Mouse (Mus musculus): Measurements from ENCODE around the gene Zfp143.

DNA sequence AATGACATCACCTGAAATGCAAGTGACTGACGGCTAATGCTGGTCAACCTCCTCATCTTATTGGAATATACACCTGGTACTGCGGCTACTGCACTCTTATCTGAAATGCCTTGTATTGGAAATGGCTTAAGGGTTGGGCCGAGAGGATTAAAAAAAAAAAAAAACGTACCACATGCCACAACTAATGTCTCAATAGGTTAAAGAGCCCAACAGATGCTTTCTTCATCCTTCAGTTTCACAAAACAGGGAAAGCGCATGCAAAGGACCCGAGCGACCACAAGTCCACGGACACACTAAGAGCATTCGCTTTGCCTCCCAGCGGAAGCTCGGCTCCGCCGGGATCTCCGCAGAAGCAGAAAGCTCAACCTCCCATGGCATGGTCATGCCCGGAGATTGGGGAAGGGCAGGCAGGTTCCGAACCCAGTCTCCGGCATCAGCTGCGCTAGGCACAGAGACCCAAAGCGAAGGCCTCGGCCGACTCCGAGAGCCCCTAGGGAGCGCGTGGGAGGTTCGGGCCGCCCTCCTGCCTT lies 283 bp upstream of the Zfp143 start:
- TF ChIP-seq CTCF (IDR thresholded peaks at IDR 0.05; ENCODE audit: borderline replicate concordance, insufficient read depth, low read length), result no peak
- 0 out of 2 replicates have a peak, but pooled peaks have one; percentile 57 for TF ChIP-seq POLR2A (IDR thresholded peaks at IDR 0.05; ENCODE audit: low read depth, low read length)

Measured in embryonic fibroblast, embryonic 13.5 days (primary cell).